Mouse (Mus musculus) heart, postnatal 0 days (tissue): Measurements from ENCODE around the gene Faah.

Experiments
- CTCF ChIP-seq: IDR thresholded peaks from 2 replicates; pipeline ENCODE4 v1.5.1; 2016; ENCODE audit warnings: antibody characterized with exemption, control low read depth, low read depth
- EP300 ChIP-seq: IDR thresholded peaks from 2 replicates; pipeline ENCODE4 v1.6.1; 2016; ENCODE audit warnings: antibody characterized with exemption, low read depth

DNA sequence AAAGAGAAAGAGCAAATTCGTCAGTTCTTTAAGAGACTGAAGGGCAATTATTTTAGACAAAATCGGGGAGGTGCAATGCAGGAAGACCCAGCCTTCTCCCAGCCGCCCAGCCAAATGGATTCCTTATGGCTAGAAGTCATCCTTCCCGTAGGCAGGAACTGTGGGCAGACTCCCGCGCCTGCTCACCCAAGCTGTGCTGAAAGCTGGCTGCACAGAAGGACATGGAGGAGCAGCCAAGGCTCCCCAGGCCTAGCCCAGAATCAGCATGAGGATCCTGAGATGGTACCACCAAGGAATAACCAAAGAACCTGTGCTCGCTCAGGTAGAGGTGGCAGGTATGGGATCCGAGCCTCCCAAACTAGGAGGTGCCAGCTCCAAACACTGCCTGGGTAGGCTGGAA lies 1.7 kb downstream of the Faah start:
- TF ChIP-seq CTCF (no peak), EP300 (no peak)
